Mouse (Mus musculus) 416B (cell line): ENCODE data around the gene Il34.

Experiments
- DNase-seq: peaks from one replicate; pipeline ENCODE4 v3.0.0; 2011; ENCODE audit warnings: low read depth

The Il34 gene

GRCm38 (mm10) chr8:110733036-110733435, 72.7 kb downstream of the Il34 start:
- DNase-seq: no peak

- DNase-seq: no peak
Observed at GRCm38 (mm10) chr8:110731346-110731859, 74.3 kb downstream of the Il34 start.

- DNase-seq: no peak
Observed at GRCm38 (mm10) chr8:110726893-110727292, 78.8 kb downstream of the Il34 start.

- no peak for DNase-seq
Observed at GRCm38 (mm10) chr8:110725084-110725838, 80.5 kb downstream of the Il34 start.

GRCm38 (mm10) chr8:110724493-110724892, 81.2 kb downstream of the Il34 start:
- no peak for DNase-seq

- DNase-seq: no peak
Observed at GRCm38 (mm10) chr8:110722414-110723011, 83.2 kb downstream of the Il34 start.

- DNase-seq: no peak
Observed at GRCm38 (mm10) chr8:110721606-110722413, 83.9 kb downstream of the Il34 start.

- no peak for DNase-seq
Observed at GRCm38 (mm10) chr8:110720685-110721598, 84.8 kb downstream of the Il34 start, which contains the start of gene Mtss1l. Mtss1l (plus strand) TSS chr8:110721476.

GRCm38 (mm10) chr8:110719898-110720653, 85.6 kb downstream of the Il34 start:
- DNase-seq: no peak

- DNase-seq: no peak
Observed at GRCm38 (mm10) chr8:110718969-110719670, 86.6 kb downstream of the Il34 start.

- no peak for DNase-seq
Observed at GRCm38 (mm10) chr8:110718209-110718968, 87.3 kb downstream of the Il34 start.

GRCm38 (mm10) chr8:110717131-110717530, 88.6 kb downstream of the Il34 start:
- DNase-seq: no peak

GRCm38 (mm10) chr8:110716075-110716474, 89.6 kb downstream of the Il34 start:
- DNase-seq: no peak

GRCm38 (mm10) chr8:110714827-110715519, 90.8 kb downstream of the Il34 start:
- DNase-seq: no peak

GRCm38 (mm10) chr8:110713073-110713472, 92.7 kb downstream of the Il34 start:
- no peak for DNase-seq

- DNase-seq: peak; percentile 18
Observed at GRCm38 (mm10) chr8:110711271-110711934, 94.3 kb downstream of the Il34 start.

- no peak for DNase-seq
Observed at GRCm38 (mm10) chr8:110710593-110710992, 95.1 kb downstream of the Il34 start.

- no peak for DNase-seq
Observed at GRCm38 (mm10) chr8:110708429-110708828, 97.3 kb downstream of the Il34 start.
